Mouse (Mus musculus) WW6 (cell line): ENCODE results near the gene Ptprf.
A peak's percentile ranks its signal among the peaks of the same experiment; 100 is the strongest.

Experiments
- DNase-seq: peaks from one replicate; pipeline ENCODE4 v3.0.0-alpha.2; 2013; ENCODE audit warnings: low read depth, low spot score

Gene Ptprf

DNA sequence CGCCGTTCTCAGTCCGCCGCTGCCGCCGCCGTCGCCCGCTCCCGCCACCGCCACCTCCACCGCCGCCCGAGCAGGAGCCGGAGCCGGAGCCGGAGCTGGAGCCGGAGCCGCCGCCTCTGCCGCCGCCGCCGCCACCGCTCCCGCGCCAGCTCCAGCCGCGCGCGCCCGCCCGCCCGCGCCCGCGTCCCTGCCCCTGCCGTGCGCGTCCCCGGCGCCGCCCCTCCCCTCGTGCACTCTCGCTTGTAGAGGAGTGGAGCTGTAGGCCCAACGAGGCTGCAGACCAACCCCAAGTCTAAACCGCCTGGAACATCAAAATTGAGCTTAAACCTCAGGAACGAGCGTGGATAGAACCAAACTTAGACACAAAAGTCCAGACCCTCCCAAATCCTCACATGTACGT is at the start of gene Ptprf:
TSS of gene Ptprf (minus strand) at position 175 of the 400 bp plus-strand sequence.
- no peak for DNase-seq

DNA sequence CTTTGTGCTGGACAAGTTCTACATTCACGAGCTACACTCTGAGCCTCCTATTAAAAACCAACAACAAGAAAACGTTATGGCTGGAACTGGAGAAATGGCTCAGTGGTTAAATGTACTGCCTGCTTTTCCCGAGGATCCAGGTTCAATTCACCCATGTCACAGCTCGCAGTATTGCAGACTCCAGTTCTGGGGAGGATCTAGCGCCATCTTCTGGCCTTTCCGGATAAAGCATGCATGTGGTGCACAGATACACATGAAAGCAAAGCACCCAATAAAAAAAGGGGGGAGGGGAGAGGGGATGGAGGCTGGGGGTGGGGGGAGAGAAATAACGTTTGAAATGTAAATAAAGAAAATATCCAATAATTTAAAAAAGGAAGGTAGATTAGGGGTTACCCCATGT is 45.5 kb upstream of the Ptprf start:
- DNase-seq, result peak; percentile 58

DNA sequence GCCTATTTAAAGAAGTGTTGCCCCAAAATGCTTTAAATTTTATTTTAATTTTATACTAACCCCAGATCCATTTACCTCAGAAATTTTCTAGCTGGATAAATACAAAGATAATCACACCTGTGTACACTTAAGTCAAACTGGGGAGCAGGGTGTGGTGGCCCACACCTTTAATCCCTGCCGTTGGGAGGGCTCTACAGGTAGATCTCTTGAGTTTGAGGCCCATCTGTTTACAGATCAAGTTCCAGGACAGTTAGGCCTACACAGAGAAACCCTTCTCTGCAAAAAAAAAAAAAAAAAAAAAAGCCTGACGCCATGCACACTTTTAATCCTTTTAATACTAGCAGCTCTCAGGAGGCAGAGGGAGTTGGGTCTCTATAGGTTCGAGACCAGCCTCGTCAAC is 44.8 kb upstream of the Ptprf start:
- no peak for DNase-seq

DNA sequence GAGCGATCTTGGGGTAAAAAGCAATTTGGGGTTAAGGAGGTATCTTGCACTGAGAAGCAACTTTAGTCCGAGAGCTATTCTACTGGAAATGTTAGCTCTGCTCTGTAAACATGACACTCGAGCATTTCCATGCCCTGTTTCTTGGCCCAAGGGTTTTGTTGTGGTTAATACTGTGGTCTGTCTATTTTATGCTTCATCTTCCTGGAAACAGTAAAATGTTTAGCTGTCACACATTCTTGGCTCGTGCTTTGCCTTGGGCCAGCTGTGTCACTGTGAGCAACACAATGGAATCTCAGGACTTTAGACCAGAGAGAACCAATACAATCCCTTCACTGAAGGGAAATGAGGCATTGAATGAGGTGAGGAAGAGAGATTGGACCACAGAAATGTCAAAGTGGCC is 40.6 kb upstream of the Ptprf start:
- no peak for DNase-seq

DNA sequence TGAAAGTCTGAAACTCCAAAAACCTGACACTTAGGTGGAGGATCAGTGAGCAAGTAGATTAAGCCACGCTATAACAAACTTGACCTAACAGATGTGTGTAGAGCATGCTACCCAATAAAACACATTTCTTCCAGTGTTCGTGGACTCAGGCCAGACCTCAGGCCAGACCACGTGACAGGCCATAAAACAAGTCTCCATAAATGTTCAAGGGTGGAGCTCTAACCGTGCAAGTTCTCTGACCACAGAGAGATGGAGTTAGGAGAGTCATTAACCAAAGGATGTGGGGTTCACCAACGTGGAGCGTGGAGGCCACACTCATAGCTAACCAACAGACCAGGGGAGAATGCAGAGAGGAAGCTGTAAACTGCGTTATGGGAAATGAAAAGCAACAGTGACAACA is 35.3 kb upstream of the Ptprf start:
- no peak for DNase-seq

- no peak for DNase-seq
Observed at GRCm38 (mm10) chr4:118320636-118321035, 29.4 kb upstream of the Ptprf start.

GRCm38 (mm10) chr4:118319706-118320344 is 28.6 kb upstream of the Ptprf start:
- no peak for DNase-seq

GRCm38 (mm10) chr4:118316662-118317061 is 25.5 kb upstream of the Ptprf start:
- no peak for DNase-seq

GRCm38 (mm10) chr4:118315286-118315685 is 24.1 kb upstream of the Ptprf start:
- DNase-seq, result no peak

- no peak for DNase-seq
Observed at GRCm38 (mm10) chr4:118310461-118310860, 19.3 kb upstream of the Ptprf start.

- DNase-seq, result no peak
Observed at GRCm38 (mm10) chr4:118307533-118308263, 16.5 kb upstream of the Ptprf start.

- no peak for DNase-seq
Observed at GRCm38 (mm10) chr4:118306113-118306696, 15.0 kb upstream of the Ptprf start.

DNA sequence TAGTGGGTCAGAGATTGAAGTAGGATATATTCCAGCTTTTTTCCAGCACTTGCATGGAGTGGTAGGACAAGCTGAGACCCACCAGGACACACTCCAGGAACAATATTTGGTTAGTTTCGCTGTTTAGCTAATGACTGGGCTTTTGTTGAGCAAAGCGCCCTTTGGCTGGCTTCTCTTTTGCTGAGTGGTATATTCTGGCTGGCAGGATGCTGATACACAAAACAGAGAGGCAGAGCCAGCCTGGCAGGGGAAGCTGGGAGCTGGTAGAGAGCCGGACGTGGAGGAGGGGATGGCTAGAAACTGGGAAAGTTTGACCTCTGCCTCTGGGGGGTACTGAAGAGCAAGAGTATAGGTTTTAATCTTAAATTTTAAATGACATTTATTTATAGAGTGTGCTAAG is 13.8 kb upstream of the Ptprf start:
- DNase-seq, result no peak

- no peak for DNase-seq
Observed at GRCm38 (mm10) chr4:118297844-118298243, 6.6 kb upstream of the Ptprf start.

- DNase-seq, result no peak
Observed at GRCm38 (mm10) chr4:118295651-118296561, 4.7 kb upstream of the Ptprf start.

DNA sequence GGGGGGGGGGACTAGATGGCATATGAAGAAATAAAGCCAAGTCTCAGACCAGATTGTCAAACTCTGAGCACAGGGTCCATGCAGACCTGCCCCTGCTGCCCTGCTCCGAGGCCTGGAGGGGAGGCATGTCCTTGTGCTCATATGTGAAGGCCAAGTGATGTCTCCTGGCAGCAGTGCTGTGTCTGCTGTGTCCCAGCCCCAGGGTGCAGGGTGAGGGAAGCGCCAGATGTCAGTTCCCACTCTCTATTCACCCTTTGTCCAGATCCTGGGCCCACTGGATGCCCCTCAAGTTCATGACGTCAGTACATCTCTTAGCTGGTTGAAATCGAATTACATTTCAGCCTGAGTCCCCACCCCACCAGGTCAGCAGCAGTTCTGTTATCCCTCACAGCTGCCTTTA is 3.6 kb upstream of the Ptprf start:
- DNase-seq, result no peak

GRCm38 (mm10) chr4:118292741-118293306 is 1.6 kb upstream of the Ptprf start:
- no peak for DNase-seq

DNA sequence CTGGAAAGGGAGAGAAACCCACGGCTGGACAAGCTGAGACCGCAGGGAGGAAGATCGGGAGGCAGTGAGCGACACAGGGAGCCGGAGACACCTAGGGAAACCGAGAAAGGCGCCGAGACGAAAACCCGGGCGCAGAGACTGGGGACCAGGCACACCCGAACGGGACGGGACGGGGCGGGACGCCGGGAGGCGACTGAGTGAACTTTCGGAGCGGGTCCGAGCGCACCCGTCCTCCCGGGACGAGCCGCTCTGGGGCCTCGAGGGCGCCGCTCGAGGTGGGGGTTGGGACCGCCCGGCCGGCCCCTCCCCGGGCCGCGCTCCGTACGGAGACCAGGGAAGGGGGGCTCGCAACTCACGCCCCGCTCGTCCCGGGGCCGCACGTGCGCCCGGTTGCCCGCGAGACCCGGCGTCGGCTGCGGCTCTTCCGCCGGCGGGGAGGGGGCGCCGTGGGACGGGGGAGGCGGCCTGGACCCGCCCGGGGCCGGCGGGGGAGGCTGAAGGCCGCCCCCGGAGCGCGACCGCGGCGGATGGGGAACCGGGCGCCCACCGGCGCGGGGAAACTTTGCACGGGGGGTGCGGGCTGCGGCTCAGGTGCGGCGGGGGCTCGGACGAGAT is 682 bp downstream of the Ptprf start:
- no peak for DNase-seq

DNA sequence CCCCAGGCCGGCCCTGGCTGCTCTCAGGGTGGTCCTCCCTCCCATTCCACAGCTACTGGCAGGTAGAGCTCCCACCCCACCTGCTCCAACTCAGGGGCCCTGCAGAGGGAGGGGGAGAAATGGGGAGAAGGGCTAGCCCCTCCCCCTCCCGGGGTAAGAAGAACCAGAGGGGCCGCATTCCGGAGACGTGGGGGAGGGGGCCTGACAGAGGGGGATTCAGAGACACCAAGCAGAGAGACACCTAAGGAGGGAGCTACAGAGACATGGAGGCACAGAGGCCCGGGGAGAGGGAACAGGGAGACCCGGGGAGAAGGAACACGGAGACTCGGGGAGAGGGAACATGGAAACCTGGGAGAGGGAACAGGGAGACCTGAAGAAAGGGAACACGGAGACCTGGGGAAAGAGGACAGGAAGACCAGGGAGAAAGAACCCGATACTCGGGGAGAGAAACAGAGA is 1.2 kb downstream of the Ptprf start:
- DNase-seq, result no peak

GRCm38 (mm10) chr4:118289266-118289665 is 1.9 kb downstream of the Ptprf start:
- no peak for DNase-seq

- no peak for DNase-seq
Observed at GRCm38 (mm10) chr4:118288531-118288930, 2.7 kb downstream of the Ptprf start.
